Mouse (Mus musculus) layer of hippocampus, postnatal 10 days (tissue): ENCODE data around the gene Camk1g. TPM values are rescaled to one million over a fixed set of nuclear protein-coding genes. Genes with fewer than 3 reads are reported as not detected.

Experiments
- DNase-seq, 2 experiments: peaks; one replicate each; pipeline ENCODE4 v3.0.0; 2021; ENCODE audit warnings: low spot score in 2 of 2
- total RNA-seq, 2 experiments: library from RNA; stranded (reverse); gene quantifications; 2 replicates each; pipeline ENCODE4 v1.2.3; 2021

Camk1g gene
- total RNA-seq, 2 experiments from 2014 or later, result 39.3 to 40.3 TPM

- DNase-seq, result no peak
Observed at GRCm38 (mm10) chr1:193305386-193305785, 64.7 kb downstream of the Camk1g start.

GRCm38 (mm10) chr1:193303096-193303495, 67.0 kb downstream of the Camk1g start:
- DNase-seq, result no peak

- no peak for DNase-seq
Observed at GRCm38 (mm10) chr1:193302093-193302405, 68.0 kb downstream of the Camk1g start.

GRCm38 (mm10) chr1:193301216-193302092, 68.6 kb downstream of the Camk1g start:
- DNase-seq, result no peak

- no peak for DNase-seq
Observed at GRCm38 (mm10) chr1:193299995-193300394, 70.1 kb downstream of the Camk1g start.

GRCm38 (mm10) chr1:193298141-193298765, 71.8 kb downstream of the Camk1g start:
- no peak for DNase-seq

Other genes starting within 250 kb of the Camk1g start
- 10 to 100 TPM; 21.1 to 21.5 TPM for gene Diexf, start 240.0 kb downstream of the Camk1g start, total RNA-seq
- gene Irf6, start 217.2 kb downstream of the Camk1g start, total RNA-seq, result 1 to 10 TPM; 1.0 TPM
- 1 to 10 TPM; 6.7 to 7.3 TPM for gene A130010J15Rik, start 202.3 kb downstream of the Camk1g start, total RNA-seq
- gene Traf3ip3, start 168.6 kb downstream of the Camk1g start, total RNA-seq, result 1 to 10 TPM; 2.7 to 3.0 TPM
- 1 to 10 TPM; 1.2 to 1.8 TPM for gene Lamb3, start 162.6 kb downstream of the Camk1g start, total RNA-seq
- 10 to 100 TPM; 31.5 to 35.3 TPM for gene Hsd11b1, start 106.2 kb downstream of the Camk1g start, total RNA-seq
- gene G0s2, start 97.1 kb downstream of the Camk1g start, total RNA-seq, result 1 to 10 TPM; 6.7 to 9.3 TPM